Mouse (Mus musculus): ENCODE measurements around the gene Rassf10. TPM values are rescaled to one million over a fixed set of nuclear protein-coding genes. Genes with fewer than 3 reads are reported as not detected.
"Not testable (repeated sequence)": the region's sequence is repeated elsewhere in the genome, so short reads cannot be mapped to it uniquely, and the experiment has no call there.

Rassf10 gene
- total RNA-seq (2022), result 1 to 10 TPM in 3 of 4 experiments, under 1 TPM in 1; 0.98 to 1.8 (median 1.4) TPM

DNA sequence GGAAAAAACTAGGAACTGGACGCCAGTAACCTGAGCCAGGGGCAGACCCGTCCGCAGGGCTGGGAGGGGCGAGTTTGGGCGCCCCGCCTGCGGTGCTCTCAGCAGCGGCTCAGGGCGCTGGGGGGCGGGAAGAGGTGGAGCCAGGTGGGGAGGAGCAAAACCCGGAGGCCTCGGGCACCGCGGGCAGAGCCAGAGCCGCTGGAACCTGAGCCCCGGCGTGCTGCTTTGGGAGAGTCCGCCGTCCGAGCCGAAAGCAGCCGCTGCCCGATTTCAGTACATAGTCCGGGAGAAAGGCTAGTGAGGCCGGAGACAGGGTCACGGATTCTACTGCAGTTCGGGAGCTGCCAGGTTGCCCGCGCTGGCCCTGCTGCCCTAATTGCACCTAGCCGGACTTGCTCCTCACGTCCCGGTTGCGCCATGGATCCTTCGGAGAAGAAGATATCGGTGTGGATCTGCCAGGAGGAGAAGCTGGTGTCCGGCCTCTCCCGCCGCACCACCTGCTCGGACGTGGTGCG is at the start of gene Rassf10:
Rassf10 (plus strand) TSS at position 186 of the 515 bp plus-strand sequence.
- peak; percentile 75 for DNase-seq (ENCODE audit: low spot score)

DNA sequence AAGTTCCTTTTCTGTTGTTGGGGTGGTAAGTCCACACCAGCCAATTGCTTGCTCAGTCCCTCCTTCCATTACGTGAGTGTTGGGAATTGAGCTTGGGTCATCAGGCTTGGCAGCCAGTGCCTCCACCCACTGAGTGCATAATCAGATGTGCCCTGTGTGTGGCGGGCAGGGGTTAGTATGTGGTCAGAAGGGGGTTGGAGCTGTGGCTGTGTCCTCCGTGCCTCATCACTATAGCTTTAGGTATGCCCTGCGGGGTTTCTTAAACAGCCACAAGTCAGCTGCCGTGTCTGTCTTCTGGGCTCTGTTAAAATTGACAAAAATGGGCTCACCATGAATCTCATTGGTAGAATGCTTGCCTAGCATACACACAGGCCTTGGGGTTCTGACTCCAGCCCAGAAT is 46.9 kb upstream of the Rassf10 start:
- no peak for DNase-seq (ENCODE audit: low spot score)

DNA sequence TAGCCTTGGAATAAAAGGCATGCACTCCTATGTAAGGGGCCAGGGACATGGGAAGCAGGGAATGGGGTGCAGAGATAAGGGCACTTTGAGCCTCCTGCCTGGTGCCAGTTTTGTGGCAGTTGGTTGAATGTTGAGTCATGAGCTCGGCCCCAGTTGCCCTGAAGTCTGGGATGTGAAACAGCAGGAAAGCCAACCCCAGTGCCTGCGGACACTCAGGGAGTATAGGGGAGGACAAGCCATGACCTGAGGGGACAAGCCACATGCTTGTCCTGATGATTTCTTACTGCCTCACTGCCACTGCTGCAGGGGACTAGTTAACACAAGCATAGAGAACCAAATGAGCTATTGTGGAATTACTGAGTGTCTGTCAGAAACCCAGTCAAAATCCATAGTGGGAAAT is 46.3 kb upstream of the Rassf10 start:
- no peak for DNase-seq (ENCODE audit: low spot score)

DNA sequence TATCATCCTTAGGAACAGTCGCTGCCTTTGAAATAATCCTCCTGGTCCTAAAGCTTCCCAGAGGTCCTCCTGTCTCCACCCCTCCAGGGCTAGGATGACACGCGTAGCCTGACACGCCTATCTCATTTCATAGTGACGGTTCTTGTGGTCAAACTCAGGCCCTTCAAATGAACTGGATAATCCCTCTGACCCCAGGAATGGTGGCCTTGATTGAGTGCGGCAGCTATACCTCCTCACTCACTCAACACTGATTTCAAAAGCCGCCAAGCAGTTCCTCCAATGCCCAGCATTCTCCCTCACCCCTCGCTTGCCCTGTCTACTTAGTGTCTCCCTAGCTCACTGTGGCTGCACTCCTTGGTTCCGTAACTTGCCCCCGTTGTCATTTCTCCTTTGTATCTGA is 44.6 kb upstream of the Rassf10 start:
- no peak for DNase-seq (ENCODE audit: low spot score)

DNA sequence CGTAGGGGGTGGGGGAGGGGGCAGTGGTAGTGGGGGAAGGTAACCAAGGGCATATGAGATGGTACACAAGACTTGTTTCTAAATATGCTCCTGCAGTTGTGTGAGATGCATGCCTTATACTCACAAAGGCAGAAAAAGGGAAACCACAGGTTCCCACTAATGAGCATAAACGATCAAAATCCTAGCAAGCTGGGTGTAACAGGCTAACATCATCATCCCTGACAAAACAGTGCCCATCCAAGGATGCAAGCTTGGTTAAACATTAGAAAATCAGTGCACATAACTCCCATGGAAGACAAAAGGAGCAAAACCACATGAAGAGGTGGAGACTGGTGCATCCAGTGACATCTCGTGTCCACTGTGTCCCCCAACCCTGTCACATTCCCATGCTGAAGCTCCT is 40.8 kb upstream of the Rassf10 start:
- no peak for DNase-seq (ENCODE audit: low spot score)

DNA sequence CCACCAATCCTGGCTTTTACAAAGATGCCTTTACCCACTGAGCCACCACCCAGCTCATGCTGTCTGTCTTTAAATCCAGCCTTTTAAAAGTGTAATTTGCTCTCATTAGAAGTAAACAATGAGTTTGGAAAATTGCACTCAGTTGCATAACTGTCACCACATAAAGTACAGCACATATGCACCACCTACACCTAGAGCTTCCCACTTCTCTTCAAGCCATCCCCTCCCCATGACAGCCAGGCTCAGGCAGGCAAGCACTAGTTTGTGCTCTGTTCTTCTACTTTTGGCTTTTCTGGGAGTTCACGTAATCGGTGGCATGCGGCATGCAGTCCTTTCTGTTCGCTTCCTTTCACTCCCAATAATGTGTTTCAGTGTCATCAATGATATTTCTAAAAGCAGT is 38.2 kb upstream of the Rassf10 start:
- no peak for DNase-seq (ENCODE audit: low spot score)

DNA sequence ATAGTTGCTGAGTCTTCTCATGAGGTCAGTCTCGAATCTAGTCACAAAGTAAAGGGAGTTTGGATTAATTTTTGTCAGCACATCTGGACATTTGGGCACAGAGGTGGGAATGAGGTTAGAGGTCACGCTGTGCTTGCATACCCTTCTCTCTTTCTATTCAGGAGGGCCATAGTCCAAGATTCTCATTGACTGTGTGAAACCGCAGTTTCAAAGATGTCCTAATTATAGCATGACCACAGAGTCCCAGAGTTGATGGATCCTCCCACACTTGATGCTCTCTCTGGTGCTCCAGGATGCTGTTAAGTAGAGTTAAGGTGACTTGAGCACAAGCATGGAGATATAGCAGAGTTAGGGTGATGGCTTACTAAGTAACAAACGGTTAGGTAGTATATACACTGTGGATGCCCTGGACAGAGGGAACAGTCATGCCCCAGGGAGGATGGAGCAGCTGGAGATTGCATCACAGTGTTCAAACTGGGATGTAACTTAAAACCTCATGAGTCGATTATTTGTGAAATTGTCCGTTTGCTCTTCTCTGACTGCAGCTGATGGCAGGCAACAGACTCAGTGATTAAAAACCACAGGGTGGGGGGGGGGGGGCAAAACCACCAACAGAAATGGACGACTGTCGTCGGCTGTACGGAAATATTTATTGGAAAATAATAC is 36.0 kb upstream of the Rassf10 start:
- peak; percentile 10 for DNase-seq (ENCODE audit: low spot score)

DNA sequence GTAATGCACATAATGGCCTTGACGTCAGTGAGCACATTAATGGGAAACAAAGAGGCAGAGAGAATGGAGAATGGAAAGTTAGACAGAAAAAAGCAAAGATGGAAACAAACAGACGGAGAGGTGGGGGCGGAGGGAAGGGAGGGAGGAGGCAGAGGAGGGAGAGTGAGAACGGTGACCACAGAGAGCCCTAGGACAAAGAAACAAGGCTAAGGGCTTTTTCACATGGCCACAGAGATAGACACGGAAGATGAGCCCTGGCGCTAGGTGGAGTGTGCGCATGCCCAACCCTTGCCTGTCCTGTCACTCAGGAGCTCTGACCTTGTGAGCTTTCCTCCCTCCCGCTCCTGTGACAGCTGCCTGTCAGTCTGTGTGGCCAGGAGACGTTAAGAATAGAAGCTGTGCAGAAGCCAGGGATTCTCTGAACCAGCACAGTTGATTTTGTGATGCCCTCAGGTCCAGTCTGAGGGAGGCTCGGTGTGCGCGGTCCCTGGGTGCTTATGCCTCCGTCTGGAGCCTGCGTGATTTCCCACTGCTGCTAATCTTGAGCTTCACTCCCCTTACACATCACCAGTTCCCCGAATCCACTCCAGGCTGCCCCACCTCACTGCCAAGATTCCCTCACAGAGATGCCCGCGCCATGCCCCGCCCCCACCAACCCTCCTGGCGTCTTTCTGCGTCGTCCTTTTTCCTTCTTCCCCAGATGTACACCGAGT is 35.3 kb upstream of the Rassf10 start:
- peak; percentile 35 for DNase-seq (ENCODE audit: low spot score)

DNA sequence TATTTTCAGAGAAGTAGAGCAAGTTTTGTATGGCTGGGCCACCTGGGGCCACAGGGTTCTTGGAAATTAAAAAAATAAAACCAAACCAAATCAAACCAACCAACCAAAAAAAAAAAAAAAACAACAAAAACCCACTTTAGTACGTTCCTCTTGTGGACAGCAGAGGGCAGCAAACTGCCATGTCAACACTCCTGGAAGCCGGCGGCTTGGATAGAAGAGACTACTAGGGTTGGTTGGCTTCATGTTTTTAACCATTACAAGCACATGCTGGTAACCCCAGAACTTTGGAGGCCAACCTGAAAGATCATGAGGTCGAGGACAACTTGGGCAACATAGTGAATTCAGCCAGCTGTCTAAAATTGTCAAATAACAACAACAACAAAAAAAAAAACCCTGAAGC is 33.9 kb upstream of the Rassf10 start:
- DNase-seq (ENCODE audit: low spot score), result peak; percentile 36

DNA sequence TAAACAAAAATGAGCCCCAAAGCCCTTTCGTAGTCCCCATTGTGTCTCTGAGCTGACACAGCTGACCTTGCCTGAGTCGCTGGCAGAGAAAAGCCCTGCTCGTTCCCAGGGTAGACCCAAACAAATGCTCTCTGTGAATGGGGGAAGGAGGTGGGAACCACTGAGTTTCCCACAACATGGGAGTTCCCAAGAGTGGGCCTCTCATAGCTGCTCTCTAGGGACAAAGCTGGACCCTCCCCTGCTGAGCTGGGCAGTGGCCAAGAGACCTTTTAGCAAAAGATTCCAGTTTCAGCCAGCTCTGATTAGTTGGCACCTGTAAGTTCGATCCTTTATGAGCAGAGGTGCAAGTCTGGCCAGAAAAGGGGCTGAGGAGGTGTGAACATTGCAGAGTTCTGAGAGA is 31.0 kb upstream of the Rassf10 start:
- DNase-seq (ENCODE audit: low spot score), result no peak

DNA sequence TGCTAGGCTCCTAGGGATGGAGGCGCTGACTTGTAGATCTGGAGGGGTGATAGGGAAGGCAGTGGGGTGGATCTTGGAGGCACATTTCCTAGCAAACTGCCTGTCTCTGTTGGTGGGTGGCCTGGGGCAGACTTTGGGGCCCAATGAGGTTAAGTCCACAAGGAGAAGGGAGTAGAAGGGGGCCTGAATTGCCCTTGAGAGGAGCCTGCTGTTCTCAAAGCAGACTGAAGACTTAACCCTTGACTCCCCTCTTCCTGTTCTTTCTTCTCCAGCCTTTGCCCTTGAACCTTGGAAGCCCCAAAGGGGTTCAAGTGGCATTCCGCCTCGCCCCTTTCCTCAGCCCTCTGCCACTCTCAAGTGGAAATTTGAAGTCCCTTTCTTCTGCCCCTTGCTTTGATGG is 30.1 kb upstream of the Rassf10 start:
- no peak for DNase-seq (ENCODE audit: low spot score)

DNA sequence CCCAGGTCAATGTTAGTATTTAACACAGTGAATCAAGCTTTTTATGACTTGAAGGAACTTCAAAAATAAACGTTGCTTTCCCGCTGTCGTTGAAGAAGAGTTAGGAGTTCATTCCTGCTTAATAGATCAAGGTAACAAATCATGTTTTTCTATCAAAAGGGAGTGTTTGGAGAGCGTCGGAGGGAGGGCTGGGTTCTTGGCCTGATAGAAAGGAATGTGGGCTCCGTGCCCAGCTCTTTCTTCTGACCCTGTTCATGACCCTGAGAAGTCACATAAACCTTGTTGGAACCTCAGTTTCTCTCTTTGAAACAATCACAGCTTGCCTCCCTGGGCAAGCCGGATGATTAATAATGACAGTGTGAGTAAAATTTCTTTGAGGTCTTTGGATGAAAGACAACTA is 23.1 kb upstream of the Rassf10 start:
- DNase-seq (ENCODE audit: low spot score), result no peak

DNA sequence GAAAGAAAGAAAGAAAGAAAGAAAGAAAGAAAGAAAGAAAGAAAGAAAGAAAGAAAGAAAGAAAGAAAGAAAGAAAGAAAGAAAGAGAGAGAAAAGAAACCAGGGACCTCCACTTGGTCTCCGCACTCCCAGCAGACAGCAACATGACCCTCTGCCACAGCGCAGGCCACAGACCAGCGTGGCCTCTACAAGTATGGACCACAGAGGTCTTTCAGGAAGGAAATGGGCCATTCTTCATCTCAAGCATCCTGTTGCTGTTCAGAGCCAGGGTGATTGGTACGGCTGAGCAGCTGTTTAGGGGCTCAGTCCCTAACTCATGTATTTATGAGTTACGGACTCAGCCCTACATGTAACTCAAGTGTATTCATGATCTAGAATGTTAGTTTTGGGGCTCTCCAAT is 17.9 kb upstream of the Rassf10 start:
- DNase-seq (ENCODE audit: low spot score), result not testable (repeated sequence)

DNA sequence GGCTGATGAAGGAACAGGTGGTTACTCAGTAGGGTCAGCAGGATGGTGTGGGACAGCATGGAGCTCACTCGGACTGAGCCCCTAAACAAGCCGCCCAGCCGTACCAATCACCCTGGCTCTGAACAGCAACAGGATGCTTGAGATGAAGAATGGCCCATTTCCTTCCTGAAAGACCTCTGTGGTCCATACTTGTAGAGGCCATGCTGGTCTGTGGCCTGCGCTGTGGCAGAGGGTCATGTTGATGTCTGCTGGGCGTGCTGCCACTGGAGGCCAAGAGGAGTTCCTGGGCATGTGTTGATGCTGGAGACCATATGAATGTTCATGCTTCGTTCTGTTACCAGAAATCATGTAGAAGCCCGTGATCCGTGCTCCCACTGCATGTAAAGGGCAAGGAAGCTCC is 16.7 kb upstream of the Rassf10 start:
- DNase-seq (ENCODE audit: low spot score), result no peak

DNA sequence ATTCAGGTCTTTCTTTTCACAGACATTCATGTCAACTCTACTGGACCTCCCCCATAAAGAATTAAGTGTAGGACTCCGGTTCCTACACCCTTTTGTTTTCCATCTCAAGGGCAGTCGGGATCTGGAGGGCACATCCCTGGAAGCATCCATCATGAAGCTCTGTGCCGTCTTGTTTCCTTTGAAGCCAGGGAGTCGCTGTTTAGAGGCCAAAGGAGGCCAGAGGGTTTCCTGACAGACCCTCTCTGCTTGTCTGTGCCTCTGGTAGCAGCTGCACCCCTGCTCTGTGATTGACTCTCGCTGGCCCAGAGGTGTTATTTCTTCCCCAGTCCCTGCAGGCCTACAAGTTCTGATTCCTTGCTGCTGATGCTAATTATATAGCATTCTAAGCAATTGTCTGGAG is 14.8 kb upstream of the Rassf10 start:
- no peak for DNase-seq (ENCODE audit: low spot score)

DNA sequence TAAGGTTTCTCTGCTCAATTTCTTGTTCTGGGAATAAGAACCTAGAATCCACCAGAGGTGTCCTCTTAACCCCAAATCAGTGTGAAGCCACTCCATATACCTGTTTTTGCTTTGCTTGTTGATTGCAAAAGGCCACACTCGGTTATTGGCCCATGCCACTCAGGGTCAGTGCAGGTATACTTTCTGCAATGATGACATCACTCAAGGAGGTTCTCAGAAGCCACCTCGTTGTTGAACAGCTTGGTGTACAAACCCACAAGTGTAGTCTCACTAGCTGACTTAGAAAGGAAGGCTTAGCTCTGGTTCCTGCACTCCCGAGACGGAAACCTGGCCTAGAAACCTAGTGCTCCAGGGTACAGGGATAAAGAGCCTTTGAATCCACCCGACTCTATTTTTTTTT is 11.2 kb upstream of the Rassf10 start:
- no peak for DNase-seq (ENCODE audit: low spot score)

DNA sequence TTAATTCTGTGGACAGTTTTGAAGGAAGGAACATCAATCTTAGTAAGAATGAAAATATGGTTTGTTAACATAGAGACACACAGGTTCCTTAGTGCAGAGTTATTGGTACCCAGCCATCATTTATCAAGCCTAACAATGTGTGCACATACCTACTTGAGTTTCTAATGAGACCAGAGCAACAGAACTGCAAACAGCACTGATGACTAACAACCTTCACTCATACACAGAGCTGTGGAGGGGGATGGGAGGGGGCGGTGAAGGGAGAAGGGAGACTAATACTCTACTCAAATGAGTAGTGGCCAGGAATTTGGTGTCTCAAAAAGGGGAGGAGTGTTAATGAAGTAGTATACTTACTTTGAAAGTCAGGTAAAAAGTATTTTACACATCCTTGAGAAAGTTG is 10.7 kb upstream of the Rassf10 start:
- DNase-seq (ENCODE audit: low spot score), result no peak

DNA sequence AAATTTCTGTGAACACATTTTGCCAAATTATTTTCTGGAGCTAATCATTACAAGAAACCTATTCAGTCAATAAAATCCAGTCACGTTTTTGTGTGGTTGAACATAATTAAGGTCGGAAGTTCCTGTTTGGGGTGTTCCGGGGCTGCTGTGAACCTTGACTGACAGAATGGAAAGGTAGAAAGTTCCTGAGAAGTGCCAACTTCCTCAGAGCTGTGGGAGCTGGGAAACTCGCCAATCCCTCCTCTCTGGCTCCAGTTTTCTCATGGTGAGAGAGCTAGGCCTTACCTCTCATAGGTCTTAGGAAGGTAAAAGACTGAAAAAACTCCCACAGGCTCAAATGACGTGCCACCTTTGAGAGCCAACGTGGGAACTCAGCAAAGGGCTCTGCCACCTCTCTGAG is 7.1 kb upstream of the Rassf10 start:
- DNase-seq (ENCODE audit: low spot score), result no peak

DNA sequence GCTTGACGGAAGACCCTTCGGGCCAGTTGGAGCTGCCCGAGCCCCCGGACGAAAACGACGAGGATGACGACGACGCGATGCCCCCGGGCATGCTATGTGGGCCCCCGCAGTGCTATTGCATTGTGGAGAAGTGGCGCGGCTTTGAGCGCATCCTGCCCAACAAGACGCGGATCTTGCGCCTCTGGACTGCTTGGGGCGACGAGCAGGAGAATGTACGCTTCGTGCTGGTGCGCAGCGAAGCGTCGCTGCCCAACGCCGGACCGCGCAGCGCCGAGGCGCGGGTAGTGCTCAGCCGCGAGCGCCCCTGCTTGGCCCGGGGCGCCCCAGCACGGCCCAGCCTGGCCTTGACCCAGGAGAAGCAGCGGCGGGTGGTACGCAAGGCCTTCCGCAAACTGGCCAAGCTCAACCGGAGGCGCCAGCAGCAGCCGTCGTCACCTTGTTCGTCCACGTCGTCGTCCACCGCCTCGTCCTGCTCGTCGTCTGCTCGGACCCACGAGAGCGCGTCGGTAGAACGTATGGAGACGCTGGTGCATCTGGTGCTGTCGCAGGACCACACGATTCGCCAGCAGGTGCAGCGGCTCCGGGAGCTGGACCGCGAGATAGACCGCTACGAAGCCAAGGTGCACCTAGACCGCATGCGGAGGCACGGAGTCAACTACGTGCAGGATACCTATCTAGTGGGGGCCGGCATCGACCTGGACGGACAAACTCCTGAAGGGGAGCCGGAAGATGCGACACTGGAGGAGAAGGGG is 765 bp downstream of the Rassf10 start:
- DNase-seq (ENCODE audit: low spot score), result no peak

DNA sequence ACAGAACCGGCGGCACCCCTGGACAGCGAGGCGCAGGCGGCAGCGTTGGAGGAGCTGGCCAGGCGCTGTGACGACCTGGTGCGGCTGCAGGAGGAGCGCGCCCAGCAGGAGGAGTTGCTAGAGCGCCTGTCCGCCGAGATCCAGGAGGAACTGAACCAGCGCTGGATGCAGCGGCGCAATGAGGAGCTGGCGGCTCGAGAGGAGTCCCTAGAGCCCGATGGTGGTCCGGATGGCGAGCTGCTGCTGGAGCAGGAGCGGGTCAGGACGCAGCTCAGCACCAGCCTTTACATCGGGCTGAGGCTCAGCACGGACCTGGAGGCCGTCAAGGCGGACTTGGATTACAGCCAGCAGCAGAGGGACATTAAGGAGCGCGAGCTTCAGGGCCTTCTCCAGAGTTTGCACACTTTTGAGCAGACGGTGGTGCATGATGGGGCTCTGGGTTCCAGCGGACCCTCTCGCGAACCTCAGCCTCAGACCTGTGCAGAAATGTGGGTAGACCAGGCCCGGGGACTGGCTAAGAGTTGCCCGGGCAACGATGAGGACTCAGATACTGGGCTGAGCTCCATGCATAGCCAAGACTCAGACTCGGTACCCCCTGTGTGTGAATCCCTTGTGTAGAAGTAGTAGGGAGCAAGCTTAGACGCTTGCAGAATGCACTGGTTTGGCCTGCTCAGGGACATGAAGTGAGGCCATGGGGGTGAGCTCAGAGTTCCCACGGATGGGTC is 1.5 kb downstream of the Rassf10 start:
- DNase-seq (ENCODE audit: low spot score), result no peak

DNA sequence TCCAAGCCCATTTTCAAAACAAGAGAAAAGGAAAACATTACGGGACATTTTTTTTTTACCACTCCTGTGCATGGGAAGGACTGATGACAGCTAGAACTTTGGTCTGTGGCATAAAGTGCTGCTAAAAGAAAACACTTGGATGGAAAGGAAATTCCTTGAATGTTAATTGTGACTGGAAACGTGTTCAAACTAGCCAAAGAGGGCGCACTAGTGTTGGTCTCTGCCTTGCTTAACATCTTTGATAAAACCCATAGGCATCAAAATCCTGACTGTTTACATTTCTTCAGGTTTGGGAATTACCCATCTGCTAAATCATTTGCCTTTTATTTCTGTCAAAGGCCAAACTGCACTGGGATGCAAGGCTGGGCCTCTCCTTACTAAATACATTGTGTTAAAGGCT is 2.2 kb downstream of the Rassf10 start:
- DNase-seq (ENCODE audit: low spot score), result no peak

DNA sequence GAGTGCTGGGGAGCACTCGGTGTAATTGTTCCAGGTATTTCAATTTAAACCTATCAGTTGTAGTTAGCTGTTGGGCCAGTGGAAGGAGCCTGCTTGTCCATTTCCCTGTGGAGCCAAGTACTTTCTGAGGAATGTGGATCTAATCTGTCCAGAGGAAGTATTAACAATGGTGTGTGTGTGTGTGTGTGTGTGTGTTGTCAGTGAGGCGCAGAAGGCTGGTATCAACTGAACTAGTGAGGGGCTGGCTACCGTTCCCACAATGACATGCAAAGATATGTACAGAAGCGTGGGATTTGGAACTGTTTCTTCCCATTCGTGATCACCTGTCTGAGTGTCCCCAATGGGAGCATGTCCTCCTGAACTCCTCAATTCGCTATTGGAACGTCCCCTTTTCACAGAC is 3.2 kb downstream of the Rassf10 start:
- peak; percentile 29 for DNase-seq (ENCODE audit: low spot score)

Data from heart, adult 8-10 months (tissue).